Mouse (Mus musculus): ENCODE data around the gene Bfsp2. TPM values are rescaled to one million over a fixed set of nuclear protein-coding genes. Genes with fewer than 3 reads are reported as not detected.

Gene Bfsp2
- polyA plus RNA-seq, 2 experiments = 1.0 to 1.9 TPM

DNA sequence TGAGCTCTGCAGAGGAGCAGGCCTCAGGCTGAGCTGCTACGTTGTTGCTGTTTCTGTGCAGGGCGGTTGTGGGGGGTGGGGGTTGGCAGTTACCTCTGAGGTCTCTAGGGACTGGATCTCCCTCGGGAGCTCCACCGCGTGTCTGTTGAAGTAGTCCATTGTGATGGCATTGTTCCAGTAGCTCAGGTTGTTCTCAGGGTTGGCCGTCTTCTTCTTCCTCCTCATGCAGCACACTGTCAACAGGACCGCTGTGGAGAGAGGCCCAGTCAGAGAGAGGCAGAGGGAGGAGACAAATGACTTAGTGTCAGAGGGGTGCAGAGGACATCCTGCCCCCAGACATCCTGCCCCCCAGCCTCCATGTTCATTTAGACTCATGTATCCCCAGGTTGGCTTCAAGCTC lies 8.9 kb upstream of the Bfsp2 start:
- no peaks in the 10 kb centered on the region for H3K27me3 ChIP-seq (ENCODE audit: control insufficient read depth, insufficient read depth, low read length)
- no peak overlapping the region for H3K4me3 ChIP-seq (replicated peaks; ENCODE audit: low read length)
- ATAC-seq (ENCODE audit: low FRiP score, low read depth) (no peak), DNase-seq (ENCODE audit: low spot score) (no peak)
- H3K4me2 ChIP-seq (replicated peaks; ENCODE audit: low read depth, low read length, severe bottlenecking) = no peak overlapping the region
- no peak overlapping the region for H3K27ac ChIP-seq (replicated peaks; ENCODE audit: low read depth, low read length)
- TF ChIP-seq POLR2A (IDR thresholded peaks at IDR 0.05; ENCODE audit: borderline replicate concordance, extremely low read depth, insufficient read depth, insufficient read length) = no peak
- peaks cover 20% of the 10 kb centered on the region; the same call in 1 of the 2 replicates for H3K4me1 ChIP-seq (ENCODE audit: control insufficient read depth, insufficient read depth, low read length)
- H3K9ac ChIP-seq (ENCODE audit: low read depth, low read length, severe bottlenecking) = no peak overlapping the region
- no peaks in the 10 kb centered on the region for H3K9me3 ChIP-seq (ENCODE audit: control insufficient read depth, low read length)
- WGBS = 69% methylated on average over 6 of the region's 7 CpGs
- H3K36me3 ChIP-seq (ENCODE audit: control insufficient read depth, insufficient read depth, low read length) = no peaks in the 10 kb centered on the region

DNA sequence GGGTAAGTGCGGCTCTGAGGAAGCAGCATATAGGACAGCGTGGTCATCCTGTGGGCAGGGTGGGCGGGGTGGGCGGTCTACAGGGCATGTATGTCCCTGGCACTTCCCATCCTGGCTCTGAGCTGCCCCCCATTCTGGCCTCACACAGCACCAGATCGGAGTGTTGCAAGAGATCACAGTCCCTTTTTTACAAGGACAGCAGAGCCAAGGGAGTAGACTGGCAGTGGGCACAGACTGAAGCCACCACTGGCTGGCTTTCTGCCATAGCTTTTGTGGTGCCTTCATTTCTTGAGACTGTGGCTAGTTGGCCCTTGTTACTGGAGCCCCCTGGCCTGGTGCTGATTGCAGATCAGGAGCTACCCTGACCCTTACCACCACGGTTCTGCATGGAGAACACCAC lies 6.0 kb upstream of the Bfsp2 start:
- H3K4me2 ChIP-seq (replicated peaks; ENCODE audit: low read depth, low read length, severe bottlenecking) = no peak overlapping the region
- ATAC-seq (ENCODE audit: low FRiP score, low read depth) (no peak), DNase-seq (ENCODE audit: low spot score) (no peak)
- no peaks in the 10 kb centered on the region for H3K27me3 ChIP-seq (ENCODE audit: control insufficient read depth, insufficient read depth, low read length)
- H3K36me3 ChIP-seq (ENCODE audit: control insufficient read depth, insufficient read depth, low read length) = no peaks in the 10 kb centered on the region
- no peaks in the 10 kb centered on the region for H3K9me3 ChIP-seq (ENCODE audit: control insufficient read depth, low read length)
- no peak overlapping the region for H3K9ac ChIP-seq (ENCODE audit: low read depth, low read length, severe bottlenecking)
- no peak for TF ChIP-seq POLR2A (IDR thresholded peaks at IDR 0.05; ENCODE audit: borderline replicate concordance, extremely low read depth, insufficient read depth, insufficient read length)
- no peak overlapping the region for H3K4me3 ChIP-seq (replicated peaks; ENCODE audit: low read length)
- H3K27ac ChIP-seq (replicated peaks; ENCODE audit: low read depth, low read length) = no peak overlapping the region
- WGBS = 76% methylated on average over 5 of the region's 6 CpGs
- H3K4me1 ChIP-seq (ENCODE audit: control insufficient read depth, insufficient read depth, low read length) = peaks cover 19% of the 10 kb centered on the region; the same call in 1 of the 2 replicates

DNA sequence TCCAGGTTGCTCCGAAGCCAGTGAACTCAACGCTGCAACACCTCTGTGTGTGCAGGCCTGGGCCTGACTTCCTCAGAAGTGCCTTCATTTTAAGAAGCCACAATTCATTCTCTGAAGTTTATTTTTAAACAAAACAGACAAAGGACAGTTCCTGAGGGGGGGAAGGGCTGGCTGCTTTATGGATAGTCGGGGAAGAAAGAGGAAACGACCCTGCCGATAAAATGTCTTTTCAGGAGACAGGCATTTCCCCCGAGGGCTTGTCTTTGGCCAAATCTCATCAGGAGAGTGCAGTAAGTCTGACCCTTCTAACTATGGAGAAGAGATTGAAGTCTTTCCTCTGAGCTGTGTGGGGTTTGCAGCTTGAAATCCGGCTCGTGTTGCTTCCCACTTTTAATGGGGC lies 5.4 kb upstream of the Bfsp2 start:
- Histone ChIP-seq H3K4me2 (replicated peaks; ENCODE audit: low read depth, low read length, severe bottlenecking) (0 out of 2 replicates have a peak overlapping the region, but pooled peaks have one; percentile 2), H3K4me1 (ENCODE audit: control insufficient read depth, insufficient read depth, low read length) (peaks cover 22% of the 10 kb centered on the region; the same call in 1 of the 2 replicates), H3K27me3 (ENCODE audit: control insufficient read depth, insufficient read depth, low read length) (no peaks in the 10 kb centered on the region), H3K27ac (replicated peaks; ENCODE audit: low read depth, low read length) (0 out of 2 replicates have a peak overlapping the region, but pooled peaks have one; percentile 33), H3K9me3 (ENCODE audit: control insufficient read depth, low read length) (no peaks in the 10 kb centered on the region), H3K36me3 (ENCODE audit: control insufficient read depth, insufficient read depth, low read length) (no peaks in the 10 kb centered on the region), H3K9ac (ENCODE audit: low read depth, low read length, severe bottlenecking) (no peak overlapping the region; the same call in 1 of the 2 replicates), H3K4me3 (replicated peaks; ENCODE audit: low read length) (no peak overlapping the region)
- 15% methylated on average over 8 of the region's 8 CpGs for WGBS
- TF ChIP-seq POLR2A (IDR thresholded peaks at IDR 0.05; ENCODE audit: borderline replicate concordance, extremely low read depth, insufficient read depth, insufficient read length) = no peak
- DNase-seq (ENCODE audit: low spot score) (peak; percentile 34), ATAC-seq (ENCODE audit: low FRiP score, low read depth) (no peak)

DNA sequence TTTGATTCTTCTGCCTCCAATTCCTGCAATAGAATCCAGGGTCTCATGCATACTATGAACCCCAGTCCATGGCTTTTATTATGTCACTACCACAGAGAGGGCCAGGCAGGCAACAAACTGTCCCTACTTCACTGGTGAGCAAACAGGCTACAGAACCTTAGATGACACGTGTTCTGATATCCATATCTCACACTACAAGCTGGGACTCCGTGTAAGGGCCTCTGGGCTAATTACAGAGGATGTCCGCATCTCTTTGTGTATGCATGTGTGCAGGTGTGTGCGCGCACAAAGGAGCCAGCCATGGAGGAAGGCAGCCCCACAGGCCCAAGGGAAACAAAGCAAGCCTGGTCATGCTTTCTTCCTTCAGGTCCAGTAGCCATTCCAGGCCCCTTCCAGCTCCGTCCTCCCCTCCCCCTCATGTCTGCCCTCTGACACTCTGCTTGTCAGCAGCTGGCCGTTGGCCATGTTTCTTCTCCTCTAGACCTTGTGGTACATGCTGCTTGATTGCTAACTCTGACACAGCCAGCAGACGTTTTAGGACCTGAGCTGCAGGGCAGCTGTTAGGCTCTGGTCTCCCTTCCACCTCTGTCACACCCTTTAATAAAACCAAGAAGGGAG lies 492 bp upstream of the Bfsp2 start:
- WGBS = 57% methylated on average over 7 of the region's 8 CpGs
- Histone ChIP-seq H3K4me3 (replicated peaks; ENCODE audit: low read length) (no peak overlapping the region), H3K4me2 (replicated peaks; ENCODE audit: low read depth, low read length, severe bottlenecking) (no peak overlapping the region), H3K9me3 (ENCODE audit: control insufficient read depth, low read length) (no peaks in the 10 kb centered on the region), H3K36me3 (ENCODE audit: control insufficient read depth, insufficient read depth, low read length) (no peaks in the 10 kb centered on the region), H3K9ac (ENCODE audit: low read depth, low read length, severe bottlenecking) (no peak overlapping the region), H3K27ac (replicated peaks; ENCODE audit: low read depth, low read length) (no peak overlapping the region), H3K27me3 (ENCODE audit: control insufficient read depth, insufficient read depth, low read length) (no peaks in the 10 kb centered on the region), H3K4me1 (ENCODE audit: control insufficient read depth, insufficient read depth, low read length) (peaks cover 11% of the 10 kb centered on the region; the same call in 1 of the 2 replicates)
- no peak for TF ChIP-seq POLR2A (IDR thresholded peaks at IDR 0.05; ENCODE audit: borderline replicate concordance, extremely low read depth, insufficient read depth, insufficient read length)
- ATAC-seq (ENCODE audit: low FRiP score, low read depth) = 0 out of 2 replicates have a peak, but pooled peaks have one; percentile 16
- DNase-seq (ENCODE audit: low spot score) = no peak

DNA sequence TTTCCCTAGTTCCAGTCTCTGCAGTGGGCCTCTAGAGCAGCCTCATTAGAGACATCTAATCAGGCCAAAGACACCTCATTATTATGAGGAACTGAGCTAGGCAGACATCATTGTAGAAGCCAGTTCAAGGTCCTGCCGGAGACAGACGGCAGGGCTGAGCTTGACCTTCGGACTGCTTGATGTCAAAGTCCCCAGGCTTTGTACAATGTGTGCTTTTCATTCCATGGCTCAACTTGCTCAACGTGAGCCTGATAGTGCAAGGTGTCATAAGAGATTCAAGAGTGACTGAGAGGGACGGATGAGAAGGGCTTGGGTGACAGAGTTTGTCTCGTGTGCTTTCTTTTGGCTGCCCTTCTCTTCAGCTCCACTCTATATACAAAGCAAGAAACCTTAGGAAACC lies 4.8 kb downstream of the Bfsp2 start:
- Histone ChIP-seq H3K4me2 (replicated peaks; ENCODE audit: low read depth, low read length, severe bottlenecking) (no peak overlapping the region), H3K4me3 (replicated peaks; ENCODE audit: low read length) (no peak overlapping the region), H3K27ac (replicated peaks; ENCODE audit: low read depth, low read length) (no peak overlapping the region), H3K27me3 (ENCODE audit: control insufficient read depth, insufficient read depth, low read length) (no peaks in the 10 kb centered on the region), H3K4me1 (ENCODE audit: control insufficient read depth, insufficient read depth, low read length) (peaks cover 16% of the 10 kb centered on the region; the same call in 1 of the 2 replicates), H3K9ac (ENCODE audit: low read depth, low read length, severe bottlenecking) (no peak overlapping the region), H3K36me3 (ENCODE audit: control insufficient read depth, insufficient read depth, low read length) (no peaks in the 10 kb centered on the region), H3K9me3 (ENCODE audit: control insufficient read depth, low read length) (no peaks in the 10 kb centered on the region)
- DNase-seq (ENCODE audit: low spot score) (no peak), ATAC-seq (ENCODE audit: low FRiP score, low read depth) (no peak)
- WGBS = 86% methylated on average over 6 of the region's 6 CpGs
- TF ChIP-seq POLR2A (IDR thresholded peaks at IDR 0.05; ENCODE audit: borderline replicate concordance, extremely low read depth, insufficient read depth, insufficient read length) = no peak
